Mouse (Mus musculus): ENCODE results near the gene Gm11213.

The Gm11213 gene

GRCm38 (mm10) chr4:63604945-63605344, at the start of gene Gm11213:
Gm11213 (minus strand) TSS chr4:63605261.
- no peak for DNase-seq (ENCODE audit: low spot score)

- no peak for DNase-seq (ENCODE audit: low spot score)
Observed at GRCm38 (mm10) chr4:63654381-63654780, 49.3 kb upstream of the Gm11213 start.

GRCm38 (mm10) chr4:63643956-63644726, 39.1 kb upstream of the Gm11213 start:
- no peak for DNase-seq (ENCODE audit: low spot score)

- no peak for DNase-seq (ENCODE audit: low spot score)
Observed at GRCm38 (mm10) chr4:63639842-63640241, 34.8 kb upstream of the Gm11213 start.

GRCm38 (mm10) chr4:63638603-63639002, 33.5 kb upstream of the Gm11213 start:
- no peak for DNase-seq (ENCODE audit: low spot score)

- DNase-seq (ENCODE audit: low spot score): no peak
Observed at GRCm38 (mm10) chr4:63633181-63633580, 28.1 kb upstream of the Gm11213 start.

GRCm38 (mm10) chr4:63627111-63627510, 22.1 kb upstream of the Gm11213 start:
- DNase-seq (ENCODE audit: low spot score): no peak

GRCm38 (mm10) chr4:63625563-63626080, 20.6 kb upstream of the Gm11213 start:
- no peak for DNase-seq (ENCODE audit: low spot score)

- DNase-seq (ENCODE audit: low spot score): peak; percentile 31
Observed at GRCm38 (mm10) chr4:63622378-63622835, 17.3 kb upstream of the Gm11213 start, which contains the start of gene Tex48. Tex48 (minus strand) TSS chr4:63622428.

- no peak for DNase-seq (ENCODE audit: low spot score)
Observed at GRCm38 (mm10) chr4:63621861-63622260, 16.8 kb upstream of the Gm11213 start.

GRCm38 (mm10) chr4:63608391-63608790, 3.3 kb upstream of the Gm11213 start:
- DNase-seq (ENCODE audit: low spot score): no peak

GRCm38 (mm10) chr4:63605968-63606367, 907 bp upstream of the Gm11213 start:
- no peak for DNase-seq (ENCODE audit: low spot score)

- no peak for DNase-seq (ENCODE audit: low spot score)
Observed at GRCm38 (mm10) chr4:63605545-63605944, 484 bp upstream of the Gm11213 start.

- no peak for DNase-seq (ENCODE audit: low spot score)
Observed at GRCm38 (mm10) chr4:63601263-63601662, 3.8 kb downstream of the Gm11213 start.

- DNase-seq (ENCODE audit: low spot score): no peak
Observed at GRCm38 (mm10) chr4:63600786-63601185, 4.3 kb downstream of the Gm11213 start.

- DNase-seq (ENCODE audit: low spot score): no peak
Observed at GRCm38 (mm10) chr4:63596010-63596409, 9.1 kb downstream of the Gm11213 start.

- no peak for DNase-seq (ENCODE audit: low spot score)
Observed at GRCm38 (mm10) chr4:63595259-63595658, 9.8 kb downstream of the Gm11213 start.

- no peak for DNase-seq (ENCODE audit: low spot score)
Observed at GRCm38 (mm10) chr4:63594459-63595110, 10.5 kb downstream of the Gm11213 start.

- no peak for DNase-seq (ENCODE audit: low spot score)
Observed at GRCm38 (mm10) chr4:63590538-63590937, 14.5 kb downstream of the Gm11213 start.

GRCm38 (mm10) chr4:63589987-63590386, 15.1 kb downstream of the Gm11213 start:
- DNase-seq (ENCODE audit: low spot score): no peak

- no peak for DNase-seq (ENCODE audit: low spot score)
Observed at GRCm38 (mm10) chr4:63586240-63586639, 18.8 kb downstream of the Gm11213 start.

GRCm38 (mm10) chr4:63585216-63585615, 19.8 kb downstream of the Gm11213 start:
- DNase-seq (ENCODE audit: low spot score): no peak

GRCm38 (mm10) chr4:63582580-63582979, 22.5 kb downstream of the Gm11213 start:
- no peak for DNase-seq (ENCODE audit: low spot score)
